Mouse (Mus musculus): ENCODE data around the gene Nav2.

Nav2 gene

GRCm38 (mm10) chr7:49604965-49605795 lies 696.7 kb downstream of the Nav2 start:
- CTCF ChIA-PET: no interaction called here

- CTCF ChIA-PET: interaction anchor here (0.5 to 1.3 kb wide), 8 partner anchors 11 to 277 kb away, joined by 3 to 21 read pairs (median 7); no protein-coding TSS in a partner anchor
Measured at GRCm38 (mm10) chr7:49616258-49616735, 707.8 kb downstream of the Nav2 start.

GRCm38 (mm10) chr7:49617087-49617486 lies 708.6 kb downstream of the Nav2 start:
- CTCF ChIA-PET: interaction anchor here (0.6 to 1.3 kb wide), 3 partner anchors 126 to 138 kb away, joined by 3 to 21 read pairs (median 6); no protein-coding TSS in a partner anchor

- CTCF ChIA-PET: no interaction called here
Measured at GRCm38 (mm10) chr7:49620160-49620559, 711.6 kb downstream of the Nav2 start.

GRCm38 (mm10) chr7:49631885-49632284 lies 723.4 kb downstream of the Nav2 start:
- CTCF ChIA-PET: no interaction called here

GRCm38 (mm10) chr7:49632391-49632790 lies 723.9 kb downstream of the Nav2 start:
- CTCF ChIA-PET: no interaction called here

GRCm38 (mm10) chr7:49633375-49633956 lies 725.0 kb downstream of the Nav2 start:
- CTCF ChIA-PET: no interaction called here

GRCm38 (mm10) chr7:49634291-49635073 lies 726.0 kb downstream of the Nav2 start:
- CTCF ChIA-PET: no interaction called here

GRCm38 (mm10) chr7:49635074-49635621 lies 726.6 kb downstream of the Nav2 start:
- CTCF ChIA-PET: no interaction called here

- CTCF ChIA-PET: no interaction called here
Measured at GRCm38 (mm10) chr7:49635971-49636370, 727.5 kb downstream of the Nav2 start.

GRCm38 (mm10) chr7:49636491-49637115 lies 728.1 kb downstream of the Nav2 start, which contains the start of gene Dbx1:
Gene Dbx1, minus strand, starts transcription at chr7:49636849.
- CTCF ChIA-PET: no interaction called here

- CTCF ChIA-PET: no interaction called here
Measured at GRCm38 (mm10) chr7:49637281-49637680, 728.8 kb downstream of the Nav2 start.

- CTCF ChIA-PET: interaction anchor here (0.6 kb wide), 1 partner anchor 13 kb away, joined by 7 read pairs; no protein-coding TSS in a partner anchor
Measured at GRCm38 (mm10) chr7:49637851-49638663, 729.5 kb downstream of the Nav2 start.

GRCm38 (mm10) chr7:49638941-49639776 lies 730.6 kb downstream of the Nav2 start:
- CTCF ChIA-PET: interaction anchor here (0.6 kb wide), 1 partner anchor 14 kb away, joined by 7 read pairs; no protein-coding TSS in a partner anchor

GRCm38 (mm10) chr7:49639864-49640708 lies 731.6 kb downstream of the Nav2 start:
- CTCF ChIA-PET: no interaction called here

- CTCF ChIA-PET: no interaction called here
Measured at GRCm38 (mm10) chr7:49640709-49641305, 732.3 kb downstream of the Nav2 start.

Measured in spleen, embryonic (tissue).